Mouse (Mus musculus) kidney, postnatal 25 days (tissue): ENCODE results near the gene Trappc4.
"Not testable (repeated sequence)": the region's sequence is repeated elsewhere in the genome, so short reads cannot be mapped to it uniquely, and the experiment has no call there.

ENCODE experiments used
- DNase-seq, 2 experiments: peaks; one replicate each; pipeline ENCODE4 v3.0.0; 2021; ENCODE audit warnings: mixed read lengths in 2 of 2

The Trappc4 gene

DNA sequence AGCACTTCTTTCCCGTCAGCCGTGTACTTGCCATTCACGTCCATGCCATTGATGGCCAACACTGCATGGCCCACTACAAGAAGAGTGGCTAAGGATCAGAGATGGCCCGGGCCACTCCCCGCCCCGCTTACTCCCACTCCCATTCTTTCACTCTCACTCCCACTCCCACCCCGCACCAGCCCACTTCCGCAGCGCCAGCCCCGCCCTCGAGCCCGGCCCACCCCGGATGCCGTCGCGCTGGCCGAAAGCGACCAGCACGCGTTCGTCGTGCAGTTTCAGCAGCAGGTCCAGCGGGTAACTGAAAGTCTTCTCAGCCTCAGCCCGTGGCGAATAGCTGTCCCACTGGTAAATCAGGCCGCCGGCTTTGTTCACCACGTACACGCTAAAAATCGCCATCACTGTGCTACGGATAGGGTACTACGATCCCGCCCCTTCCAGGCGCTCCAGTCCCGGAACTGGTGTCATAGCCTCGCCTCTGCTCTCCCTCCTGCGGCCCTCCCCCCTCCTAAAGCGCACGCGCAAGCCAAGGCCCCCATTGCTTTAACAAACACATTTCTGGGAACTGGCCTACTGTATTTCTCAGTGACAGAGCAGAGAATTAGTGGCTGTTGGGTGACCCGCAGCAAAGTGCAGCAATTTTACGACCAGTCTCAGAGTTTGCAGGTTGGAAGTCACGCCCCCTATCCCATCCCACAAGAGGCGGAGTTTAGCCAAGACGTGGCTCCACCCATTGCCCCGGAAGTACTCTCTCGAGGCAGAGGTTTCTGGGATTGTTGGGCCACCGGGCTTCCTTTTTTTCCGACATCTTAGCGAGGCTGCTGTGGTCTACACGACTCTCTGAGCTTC lies at the start of gene Trappc4, which contains the start of gene Rps25:
TSS of gene Trappc4 (minus strand) at position 695 of the 846 bp plus-strand sequence.
TSS of gene Rps25 (plus strand) at position 234 of the 846 bp plus-strand sequence.
- peak; percentile 95 to 97 for DNase-seq

DNA sequence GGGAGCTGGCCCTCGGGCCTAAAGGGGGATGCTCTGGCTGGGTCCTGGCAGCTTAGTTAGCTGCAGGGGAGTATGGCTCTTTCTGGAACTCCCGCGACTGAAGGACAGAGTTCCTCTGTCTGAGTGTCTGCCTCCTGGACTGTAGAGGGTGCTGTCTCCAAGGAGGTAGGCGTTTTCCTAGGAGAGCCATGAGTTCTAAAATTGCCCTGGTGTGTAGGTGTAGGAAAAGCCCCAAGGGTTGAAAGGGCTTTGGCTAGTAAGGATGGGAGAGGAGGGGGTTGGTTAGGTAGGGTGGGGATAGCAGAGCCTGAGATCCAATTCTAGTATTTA lies 47.5 kb upstream of the Trappc4 start, which contains the start of gene Upk2:
TSS of gene Upk2 (minus strand) at position 86 of the 330 bp plus-strand sequence.
- DNase-seq, result no peak

DNA sequence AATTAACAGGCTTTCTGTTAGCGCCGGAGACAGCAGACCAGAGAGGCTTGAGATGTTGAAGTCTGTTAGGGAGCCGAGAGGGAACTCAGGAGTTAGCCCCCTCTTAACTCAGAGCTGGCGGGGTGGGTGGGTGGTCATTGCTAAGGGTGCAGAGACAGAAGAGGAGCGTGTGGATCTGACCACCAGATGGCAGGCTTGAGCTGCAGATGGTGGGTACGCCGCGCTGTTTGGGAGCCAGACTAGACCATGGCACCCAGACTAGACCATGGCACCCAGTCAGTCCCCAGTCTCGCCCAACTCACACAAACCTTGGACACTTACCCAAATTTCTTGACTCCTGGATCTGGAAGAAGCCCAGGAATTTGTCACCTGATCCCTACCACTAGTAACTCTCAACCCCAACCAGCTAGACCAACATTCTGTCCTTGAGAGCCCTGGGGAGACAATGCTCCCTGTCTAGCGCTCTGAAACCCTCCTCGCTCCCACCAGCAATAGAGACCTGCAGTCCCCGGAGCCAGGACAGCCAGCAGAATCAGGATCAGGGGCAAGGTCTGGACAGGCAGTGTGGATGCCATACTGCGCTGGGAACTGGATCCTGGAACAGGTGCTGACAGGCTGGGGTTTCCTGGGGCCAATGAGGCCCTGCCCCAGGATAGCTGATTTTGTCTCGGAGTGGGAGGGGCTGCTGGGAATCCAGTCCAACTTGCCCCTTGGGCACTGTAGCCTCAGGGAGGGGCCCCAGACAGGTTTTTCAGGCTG lies 46.9 kb upstream of the Trappc4 start:
- peak; percentile 81 to 91 for DNase-seq

DNA sequence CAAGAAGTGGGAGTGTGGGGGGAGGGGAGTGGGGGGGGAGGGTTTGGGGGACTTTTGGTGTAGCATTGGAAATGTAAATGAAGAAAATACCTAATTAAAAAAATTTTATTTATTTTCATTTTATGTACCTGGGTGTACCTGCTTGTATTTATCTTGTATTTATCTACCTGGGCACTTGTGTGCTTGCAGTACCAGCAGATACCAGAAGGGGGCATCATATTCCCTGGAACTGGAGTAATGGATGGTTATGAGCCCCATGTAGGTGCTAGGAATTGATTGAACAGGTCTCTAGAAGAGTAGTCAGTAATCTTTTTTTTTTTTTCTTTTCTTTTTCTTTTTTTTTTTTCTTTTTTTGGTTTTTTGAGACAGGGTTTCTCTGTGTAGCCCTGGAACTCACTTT lies 43.0 kb upstream of the Trappc4 start:
- peak in 1 of 2 experiments; percentile 42 for DNase-seq

DNA sequence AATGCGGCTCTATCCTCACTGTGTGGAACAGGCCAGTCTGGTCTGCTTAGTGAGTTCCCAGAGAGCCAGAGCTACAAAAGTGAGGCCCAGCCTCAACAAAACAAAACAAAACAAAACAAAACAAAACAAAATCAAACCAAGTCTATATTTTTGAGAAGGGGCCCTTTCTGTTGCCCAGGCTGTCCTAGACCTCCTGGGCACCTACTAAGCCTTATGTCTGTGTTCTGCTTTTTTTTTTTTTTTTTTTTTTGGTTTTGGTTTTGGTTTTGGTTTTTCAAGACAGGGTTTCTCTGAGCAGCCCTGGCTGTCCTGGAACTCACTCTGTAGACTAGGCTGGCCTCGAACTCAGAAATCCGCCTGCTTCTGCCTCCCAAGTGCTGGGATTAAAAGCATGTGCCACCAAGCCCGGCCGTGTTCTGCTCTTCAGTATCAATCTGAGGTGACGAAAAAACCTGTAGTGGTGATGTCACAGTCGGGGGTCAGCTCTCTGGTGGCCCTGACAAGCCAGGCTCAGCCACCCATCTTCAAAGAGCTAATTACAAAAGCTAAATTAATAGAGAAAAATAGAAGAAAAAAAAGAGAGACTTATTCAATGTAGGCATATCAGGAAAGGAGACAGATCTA lies 37.1 kb upstream of the Trappc4 start:
- DNase-seq, result not testable (repeated sequence)

DNA sequence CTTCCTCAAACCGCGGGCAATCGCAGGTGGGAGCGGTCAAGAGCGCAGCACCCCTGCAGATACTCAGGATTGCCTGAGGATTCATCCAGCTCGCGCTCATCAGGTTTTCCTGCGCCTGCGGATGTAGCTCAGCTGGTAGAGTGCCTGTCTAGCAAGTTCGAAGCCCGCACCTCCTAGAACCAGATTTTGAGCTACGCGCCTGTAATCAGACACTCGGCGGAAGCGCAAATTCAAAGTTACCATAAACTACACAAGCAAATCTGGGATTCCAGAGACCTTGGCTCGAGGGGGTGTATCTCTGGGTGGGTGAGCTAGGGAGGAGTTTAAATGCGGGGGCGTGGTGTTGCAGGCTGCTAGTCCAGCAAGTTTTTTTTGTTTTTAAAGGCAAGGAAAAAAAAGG lies 33.6 kb upstream of the Trappc4 start, which contains the start of gene Foxr1:
TSS of gene Foxr1 (minus strand) at position 176 of the 400 bp plus-strand sequence.
- DNase-seq, result no peak

DNA sequence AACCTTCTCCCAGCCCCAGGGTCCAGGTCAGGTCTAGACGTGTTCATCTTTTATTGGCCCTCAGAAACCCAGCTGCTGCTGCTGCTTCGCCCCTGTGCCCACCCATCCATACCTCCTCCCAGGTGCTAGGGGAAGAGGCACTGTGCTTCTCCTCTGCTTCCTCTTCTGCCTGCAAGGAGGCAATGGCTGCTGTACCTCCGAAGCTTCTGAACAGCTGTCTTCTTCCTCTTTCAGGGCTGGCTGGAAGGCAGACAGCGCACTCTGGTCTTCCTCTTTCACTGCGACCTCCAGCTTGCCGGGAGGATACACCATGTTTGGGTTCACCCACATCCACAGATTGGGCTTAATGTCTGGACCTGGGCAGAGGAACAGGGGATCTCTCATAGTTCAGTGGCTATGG lies 28.3 kb upstream of the Trappc4 start:
- no peak for DNase-seq

DNA sequence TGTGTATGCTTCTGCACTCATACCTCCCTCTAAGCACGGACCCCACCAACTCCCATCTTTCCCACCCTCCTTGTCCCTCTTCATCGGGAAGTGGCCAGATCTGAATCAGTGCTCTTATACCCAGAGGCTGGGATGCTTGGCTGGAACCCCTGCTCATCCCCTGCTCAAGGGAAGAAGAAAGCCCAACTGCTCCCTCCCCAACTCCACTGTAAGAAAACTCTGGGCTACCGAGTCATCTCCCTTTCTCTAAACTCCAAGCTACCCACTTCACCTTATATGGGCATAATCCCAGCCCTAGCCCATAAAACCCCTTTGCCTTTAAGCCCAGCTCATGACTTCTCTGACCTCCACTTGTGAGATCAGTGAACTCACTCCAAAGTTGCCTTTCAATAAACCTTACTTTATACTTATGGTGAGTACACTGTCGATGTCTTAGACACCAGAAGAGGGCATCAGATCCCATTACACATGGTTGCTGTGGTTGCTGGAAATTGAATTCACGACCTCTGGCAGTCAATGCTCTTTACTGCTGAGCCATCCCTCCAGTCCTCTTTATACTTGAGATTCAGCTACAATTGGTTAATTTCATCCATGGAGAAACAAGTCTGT lies 25.3 kb upstream of the Trappc4 start:
- no peak for DNase-seq

DNA sequence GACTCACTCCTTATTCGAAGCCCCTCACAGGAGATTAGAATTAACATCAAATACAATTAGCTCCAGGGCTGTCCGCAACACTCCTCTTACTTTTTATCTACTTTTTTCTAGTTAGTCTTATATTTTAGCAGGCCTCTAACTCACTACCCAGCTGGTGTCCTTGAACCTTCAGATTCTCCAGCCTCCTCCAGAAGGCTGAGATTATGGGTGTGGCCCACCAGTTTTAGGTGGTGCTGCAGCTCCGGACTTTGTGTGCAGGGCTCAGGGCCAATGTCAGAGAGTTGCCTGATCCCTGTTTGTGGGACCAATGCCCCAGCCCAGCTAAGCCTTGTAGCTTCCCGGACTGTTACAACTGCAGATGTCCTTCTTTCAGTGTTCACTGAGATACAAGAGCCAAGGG lies 16.2 kb upstream of the Trappc4 start:
- no peak for DNase-seq

DNA sequence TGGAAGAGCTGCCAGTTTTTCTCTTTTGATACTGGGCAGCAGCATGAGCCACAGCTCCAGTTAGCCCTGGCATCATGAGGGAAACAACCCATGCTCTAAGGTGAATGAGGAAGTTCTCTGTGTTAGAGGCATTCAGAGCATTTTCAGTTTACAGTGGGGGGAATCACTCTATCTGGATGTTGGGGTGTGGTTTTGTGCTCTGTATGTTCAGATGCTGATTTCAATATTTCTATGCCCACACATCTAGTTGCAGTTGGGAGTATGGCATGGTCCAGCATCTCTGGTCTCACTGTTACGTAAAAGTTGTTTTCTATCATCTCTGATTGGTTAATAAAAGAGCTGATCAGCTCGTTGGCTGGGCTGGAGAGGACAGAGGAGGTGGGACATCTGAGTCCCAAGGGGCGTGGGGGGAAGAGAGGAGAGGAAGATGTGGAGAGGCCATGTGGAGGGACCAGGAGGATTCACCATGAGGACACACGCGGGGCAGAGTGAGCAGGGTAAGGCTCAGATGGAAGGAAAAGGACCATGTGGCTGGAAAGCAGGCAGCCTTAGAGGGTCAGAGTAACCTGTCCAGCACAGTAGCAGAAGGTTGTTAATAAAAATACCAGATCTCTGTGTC lies 13.0 kb upstream of the Trappc4 start:
- DNase-seq, result no peak

DNA sequence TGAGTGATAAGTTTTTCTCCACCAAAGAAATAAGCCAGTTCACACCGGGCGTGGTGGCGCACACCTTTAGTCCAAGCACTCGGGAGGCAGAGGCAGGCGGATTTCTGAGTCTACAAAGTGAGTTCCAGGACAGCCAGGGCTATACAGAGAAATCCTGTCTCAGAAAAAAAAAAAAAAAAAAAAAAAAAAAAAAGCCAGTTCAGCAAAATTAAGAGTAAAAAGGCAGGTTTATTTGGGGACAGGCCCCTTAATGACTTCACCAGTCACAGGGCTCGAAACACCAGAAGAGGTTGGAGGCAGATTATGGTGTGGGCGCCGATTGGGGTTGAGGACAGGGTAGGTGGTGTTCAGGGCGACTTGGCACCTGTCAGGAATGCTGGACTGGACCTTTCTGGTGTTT lies 12.3 kb upstream of the Trappc4 start:
- DNase-seq, result not testable (repeated sequence)

DNA sequence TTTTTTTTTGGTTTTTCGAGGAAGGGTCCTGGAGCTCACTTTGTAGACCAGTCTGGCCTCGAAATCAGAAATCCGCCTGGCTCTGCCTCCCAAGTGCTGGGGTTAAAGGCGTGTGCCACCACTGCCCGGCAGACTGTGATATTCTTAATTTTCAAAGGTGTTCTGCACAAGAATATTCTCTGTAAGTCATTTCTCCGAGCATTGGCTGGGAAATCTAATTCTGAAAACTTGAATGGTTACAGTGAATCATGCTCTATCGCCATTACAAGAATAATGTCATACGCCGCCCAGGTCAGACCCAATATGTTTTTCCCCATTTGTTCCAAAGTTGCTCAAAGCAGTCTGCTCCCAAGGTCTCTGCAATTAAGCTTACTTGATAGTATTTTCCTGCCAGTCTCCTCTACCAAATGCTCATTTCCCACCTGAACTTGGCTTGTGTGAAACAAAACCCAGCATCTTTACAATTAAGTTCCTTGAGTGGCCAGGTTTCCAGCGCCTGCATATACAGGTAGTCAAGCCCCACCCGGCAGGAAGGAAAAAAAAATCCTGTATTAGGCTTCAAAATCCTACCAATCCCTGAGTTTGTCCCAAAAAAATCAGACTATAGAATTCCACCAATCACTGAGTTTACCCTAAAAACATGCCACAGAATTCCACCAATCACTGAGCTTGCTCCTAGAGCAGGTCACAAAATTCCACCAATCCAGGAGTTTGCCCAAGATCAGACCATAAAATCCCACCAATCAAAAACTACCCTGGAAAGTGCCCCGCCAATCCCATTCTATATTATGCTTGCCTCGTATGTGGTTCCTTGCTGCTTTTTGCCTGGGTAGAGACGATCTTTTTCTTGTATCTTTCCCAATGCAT lies 11.4 kb upstream of the Trappc4 start, which contains the start of gene Ccdc84:
TSS of gene Ccdc84 (minus strand) at position 51 of the 867 bp plus-strand sequence.
- DNase-seq, result no peak

DNA sequence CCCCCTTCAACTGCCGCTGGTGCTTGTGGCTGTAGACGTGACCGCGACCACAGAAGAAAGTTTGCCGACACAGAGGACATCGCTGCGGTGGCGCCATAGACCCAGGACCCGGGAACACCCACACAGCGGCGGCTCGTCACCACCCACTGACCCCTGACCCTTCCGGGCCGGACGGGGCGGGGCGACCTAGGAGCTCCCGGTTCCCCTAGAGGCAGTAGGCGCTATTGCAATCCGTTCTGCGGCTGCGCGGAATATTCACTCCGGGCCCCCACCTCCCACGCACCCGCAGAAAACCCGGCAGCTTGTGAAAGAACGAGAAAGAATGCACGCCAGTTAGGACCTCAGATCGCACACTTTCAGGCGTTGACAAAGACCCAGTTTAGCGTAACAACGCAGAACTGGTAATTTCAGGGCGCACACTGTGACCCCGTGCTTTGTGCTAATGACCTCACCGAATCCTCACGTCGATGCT lies 10.5 kb upstream of the Trappc4 start:
- peak; percentile 97 for DNase-seq

DNA sequence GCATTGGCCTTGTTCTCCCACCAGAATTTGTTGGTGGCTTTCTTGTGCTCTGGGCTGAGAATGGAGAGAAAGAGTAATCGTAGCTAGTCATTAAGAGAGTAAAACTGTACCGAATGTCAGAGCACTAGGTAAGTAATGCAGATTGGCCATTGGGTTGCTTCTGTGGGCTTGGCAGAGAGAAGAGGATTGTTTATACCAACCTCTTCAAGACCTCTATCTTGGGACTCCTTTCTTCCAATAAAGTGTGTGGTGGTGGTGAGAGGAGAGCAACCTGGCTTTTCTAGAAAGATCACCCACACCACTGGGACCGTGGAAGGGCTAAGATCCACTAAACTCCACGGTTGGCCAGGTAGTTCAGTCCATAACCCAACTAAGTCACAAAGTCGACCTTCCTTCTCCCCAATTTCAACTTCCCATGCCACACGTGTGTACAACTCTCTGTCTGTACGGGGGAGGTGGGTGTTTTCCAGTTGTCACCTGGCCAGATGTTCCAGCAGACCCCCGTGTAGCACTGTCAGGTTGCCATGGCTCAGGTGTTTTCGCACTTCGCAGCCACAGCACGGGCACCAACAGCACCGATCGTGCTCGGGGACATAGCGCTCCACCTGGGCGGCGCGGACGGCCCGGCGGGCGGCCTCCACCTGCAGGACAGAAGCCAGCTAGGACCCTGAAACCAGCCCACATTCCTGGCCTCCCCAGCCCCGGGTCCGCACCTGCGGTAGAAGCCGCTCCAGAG lies 9.9 kb upstream of the Trappc4 start:
- no peak for DNase-seq

DNA sequence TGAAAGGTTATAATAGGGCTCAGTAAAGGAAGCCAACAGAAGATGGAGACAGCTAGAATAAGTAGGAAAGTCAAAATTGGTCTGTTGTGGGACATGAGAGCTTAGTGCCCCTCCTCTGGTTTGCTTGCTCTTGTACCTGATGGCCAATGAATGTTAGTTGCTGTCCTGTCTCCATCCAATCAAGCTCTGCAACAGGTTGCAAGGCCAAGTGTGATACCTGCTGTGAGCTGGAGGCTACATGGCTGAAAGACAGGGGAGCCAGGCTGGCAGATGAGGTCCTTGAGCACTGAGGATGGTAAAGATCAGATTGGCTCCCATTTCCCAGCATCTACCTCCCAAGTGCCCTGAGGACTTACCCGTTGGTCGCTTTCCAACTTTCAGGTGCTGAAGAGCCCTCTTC lies 5.4 kb upstream of the Trappc4 start:
- no peak for DNase-seq

DNA sequence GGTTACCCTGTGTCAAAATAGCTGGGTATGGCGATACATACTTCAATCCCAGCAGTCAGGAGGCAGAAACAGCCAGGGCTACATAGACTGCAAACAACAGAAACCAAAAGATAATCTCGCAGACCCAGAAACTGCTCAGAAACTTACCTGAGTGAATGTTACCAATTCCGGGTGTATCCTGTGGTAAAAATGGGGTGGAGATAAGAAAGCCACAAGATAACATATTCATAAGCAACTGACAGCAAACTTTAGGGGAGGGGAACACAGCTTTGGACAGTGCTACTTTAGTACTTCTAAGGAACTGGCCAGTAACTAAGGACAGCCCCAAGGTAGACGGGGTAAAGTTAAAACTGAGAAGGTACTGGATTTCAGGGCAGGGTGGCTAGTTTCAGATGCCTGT lies 4.9 kb upstream of the Trappc4 start:
- no peak for DNase-seq

DNA sequence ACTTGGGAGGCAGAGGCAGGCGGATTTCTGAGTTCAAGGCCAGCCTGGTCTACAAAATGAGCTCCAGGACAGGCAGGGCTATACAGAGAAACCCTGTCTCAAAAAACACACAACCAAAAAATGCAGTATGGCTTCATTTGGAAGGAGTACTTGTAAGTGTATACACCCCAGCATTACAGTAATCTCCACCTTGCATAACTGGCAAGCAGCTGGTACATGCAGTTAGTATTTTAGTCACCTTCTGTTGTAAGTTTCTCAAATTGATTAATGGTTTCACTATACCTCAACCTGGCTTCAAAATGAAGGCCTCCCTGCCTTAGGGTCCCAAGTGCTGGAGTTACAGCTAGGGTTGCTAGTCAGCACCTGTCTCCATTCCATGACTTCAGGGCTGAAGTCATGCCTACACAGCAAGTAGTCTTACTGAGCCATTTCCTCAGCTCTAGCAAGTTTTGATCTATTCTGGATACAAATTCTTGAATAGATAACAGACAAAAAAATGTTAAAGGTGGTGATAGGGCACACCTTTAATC lies 4.3 kb upstream of the Trappc4 start:
- DNase-seq, result no peak

DNA sequence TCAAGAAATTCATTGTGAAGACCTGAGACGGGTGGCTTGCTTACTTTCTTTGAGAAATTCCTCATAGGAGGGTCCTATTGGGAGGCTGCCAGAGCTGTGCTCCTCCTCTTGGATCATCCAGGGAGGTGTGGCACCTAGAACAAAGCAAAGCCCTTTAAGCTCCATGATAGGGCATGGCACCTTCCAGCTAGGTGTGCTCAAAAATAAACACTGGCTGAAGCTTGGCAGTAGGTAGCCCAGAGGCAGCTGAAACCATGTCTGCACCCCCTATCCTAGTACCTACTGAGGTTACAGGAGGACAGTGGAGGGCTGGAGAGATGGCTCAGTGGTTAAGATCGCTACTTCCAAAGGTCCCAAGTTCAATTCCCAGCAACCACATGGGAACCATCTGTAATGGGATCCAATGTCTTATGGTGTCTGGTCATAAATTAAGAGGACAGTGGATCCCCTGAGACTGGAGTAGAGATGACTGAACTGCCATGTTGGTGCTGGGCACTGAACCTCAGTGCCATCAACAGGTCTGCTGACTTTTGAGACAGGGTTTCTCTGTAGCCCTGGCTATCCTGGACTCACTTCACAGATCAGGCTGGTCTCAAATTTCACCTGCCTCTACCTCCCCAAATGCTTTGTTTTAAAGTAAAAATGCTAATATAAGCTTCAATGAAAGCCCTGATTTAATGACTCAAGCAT lies 3.4 kb upstream of the Trappc4 start:
- no peak for DNase-seq

DNA sequence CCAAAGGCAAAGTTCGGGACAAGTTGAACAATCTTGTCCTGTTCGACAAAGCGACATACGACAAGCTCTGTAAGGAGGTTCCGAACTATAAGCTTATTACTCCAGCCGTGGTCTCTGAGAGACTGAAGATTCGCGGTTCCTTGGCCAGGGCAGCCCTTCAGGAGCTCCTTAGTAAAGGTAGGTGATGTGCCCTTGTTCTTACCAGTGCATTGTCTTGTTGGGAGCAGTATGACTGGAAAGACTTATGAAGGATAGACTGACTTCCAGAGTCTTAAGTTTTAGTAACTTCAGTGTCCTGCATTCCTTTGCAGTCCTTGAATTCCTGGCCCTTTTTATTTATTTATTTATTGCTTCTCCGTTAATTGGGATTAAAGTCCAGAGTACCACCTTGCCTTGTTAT lies 1.3 kb upstream of the Trappc4 start:
- DNase-seq, result not testable (repeated sequence)

DNA sequence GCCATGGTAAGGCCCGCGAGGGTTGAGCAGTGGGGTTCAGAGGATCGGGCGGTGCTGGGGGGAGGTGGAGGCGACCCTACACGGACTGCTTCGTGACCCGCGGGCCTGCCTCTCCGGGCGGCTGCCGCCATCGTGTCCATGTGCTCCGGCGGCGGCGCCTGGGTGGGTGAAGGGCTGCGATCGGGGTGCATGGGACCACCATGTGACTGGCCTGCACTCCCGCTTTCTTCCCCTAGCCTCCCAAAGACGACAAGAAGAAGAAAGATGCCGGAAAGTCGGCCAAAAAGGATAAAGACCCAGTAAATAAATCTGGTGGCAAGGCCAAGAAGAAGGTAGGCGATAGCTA lies 325 bp upstream of the Trappc4 start:
- DNase-seq, result no peak
